Mouse (Mus musculus) cortical plate, adult 2 months (tissue): ENCODE data around the gene Fam92a.
"Not testable (repeated sequence)": the region's sequence is repeated elsewhere in the genome, so short reads cannot be mapped to it uniquely, and the experiment has no call there.

Experiments
- CTCF ChIP-seq: fragments of 200-500 bp; IDR thresholded peaks from 2 replicates; pipeline ENCODE4 v1.5.1; 2011; ENCODE audit warnings: mild to moderate bottlenecking, control low read depth, low read length; ENCODE audit not compliant: insufficient read depth; ENCODE audit errors: extremely low read depth
- POLR2A ChIP-seq: fragments of 200-500 bp; IDR thresholded peaks from 2 replicates; pipeline ENCODE4 v1.6.1; 2011; ENCODE audit warnings: mild to moderate bottlenecking, low read length, control low read depth; ENCODE audit not compliant: insufficient read depth; ENCODE audit errors: extremely low read depth

DNA sequence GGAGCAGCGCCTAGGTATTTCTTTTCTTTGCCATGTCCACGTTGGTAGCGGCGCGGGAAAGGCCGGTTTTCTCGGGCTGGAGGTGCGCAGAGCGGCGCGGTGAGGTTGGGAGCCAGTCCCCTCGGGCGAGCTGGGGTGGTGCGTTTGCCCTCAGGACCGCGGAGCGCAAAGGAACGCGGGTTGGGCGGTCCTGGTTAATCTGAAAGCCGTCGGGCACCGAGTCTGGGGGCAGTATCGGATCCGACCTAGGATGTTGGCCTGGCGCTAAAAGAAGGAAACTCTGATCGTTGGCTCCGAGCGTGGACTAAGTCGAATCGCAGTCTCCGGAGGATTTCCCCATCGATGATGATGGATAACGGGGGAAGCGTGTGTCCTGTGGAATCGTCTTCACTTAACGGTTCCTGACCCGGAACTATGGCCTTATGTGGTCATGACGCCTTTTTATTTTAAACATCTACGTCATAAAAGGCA is 31.2 kb downstream of the Fam92a start:
- TF ChIP-seq POLR2A, CTCF: not testable (repeated sequence)
